16 mouse cellular contexts compared by ENCODE assay signal in genomic region chr16:65531663-65532062, GRCm38 (mm10). TPM values are rescaled to one million over a fixed set of nuclear protein-coding genes. Genes with fewer than 3 reads are reported as not detected.
A peak's percentile ranks its signal among the peaks of the same experiment; 100 is the strongest.
DNase-seq lines count a peak whose midpoint lies in the region; ATAC-seq lines count a peak whose summit lies in the region.
"Had no signal": no experiment of that assay in that cellular context is flagged by ENCODE, and none has a peak within 500 bp of the region (broad histone marks: within the 10 kb centered on the region; RNA-seq: fewer than 3 reads in every experiment).

No protein-coding gene starts in this region.

- ATAC-seq in forebrain, embryonic 13.5 days = peak; percentile 43; the same call in 1 of the 2 replicates
- ATAC-seq in forebrain, embryonic 12.5 days (ENCODE audit: low FRiP score) = no peak
- ATAC-seq in forebrain, embryonic 16.5 days = peak; percentile 79
- ATAC-seq in midbrain, embryonic 11.5 days (ENCODE audit: low FRiP score) = no peak
- ATAC-seq in midbrain, embryonic 14.5 days (ENCODE audit: low FRiP score, low TSS enrichment) = no peak
- ATAC-seq in megakaryocyte, adult 5-6 weeks (ENCODE audit: poor library complexity, severe bottlenecking) = no peak
- ATAC-seq: midbrain, embryonic 15.5 days had no signal

- H3K36me3 ChIP-seq in forebrain, embryonic 13.5 days (ENCODE audit: poor library complexity, severe bottlenecking) = no peaks in the 10 kb centered on the region
- no peaks in the 10 kb centered on the region for H3K36me3 ChIP-seq in forebrain, embryonic 12.5 days (replicated peaks)
- no peaks in the 10 kb centered on the region for H3K36me3 ChIP-seq in forebrain, embryonic 16.5 days (ENCODE audit: control insufficient read depth, insufficient read depth)
- H3K36me3 ChIP-seq in midbrain, embryonic 11.5 days (ENCODE audit: control insufficient read depth, insufficient read depth, low read length) = no peaks in the 10 kb centered on the region
- no peaks in the 10 kb centered on the region for H3K36me3 ChIP-seq in midbrain, embryonic 14.5 days (ENCODE audit: control insufficient read depth, insufficient read depth, low read length)
- H3K36me3 ChIP-seq: G1E; lung, embryonic 15.5 days; midbrain, embryonic 15.5 days; neural tube, embryonic 15.5 days had no signal

- peaks cover 6% of the 10 kb centered on the region; the same call in 1 of the 2 replicates for H3K4me1 ChIP-seq in forebrain, embryonic 13.5 days
- H3K4me1 ChIP-seq in forebrain, embryonic 12.5 days = peaks cover 4% of the 10 kb centered on the region; the same call in 1 of the 2 replicates
- no peaks in the 10 kb centered on the region for H3K4me1 ChIP-seq in forebrain, embryonic 16.5 days (replicated peaks; ENCODE audit: control insufficient read depth, insufficient read depth, low read length)
- H3K4me1 ChIP-seq in midbrain, embryonic 11.5 days (ENCODE audit: control insufficient read depth, insufficient read depth, low read length) = peaks cover 4% of the 10 kb centered on the region
- H3K4me1 ChIP-seq in midbrain, embryonic 14.5 days (ENCODE audit: control insufficient read depth, insufficient read depth, low read length) = no peaks in the 10 kb centered on the region
- H3K4me1 ChIP-seq: lung, embryonic 15.5 days; midbrain, embryonic 15.5 days had no signal

- no peak overlapping the region for H3K4me2 ChIP-seq in forebrain, embryonic 13.5 days
- H3K4me2 ChIP-seq in forebrain, embryonic 12.5 days = no peak overlapping the region
- no peak overlapping the region for H3K4me2 ChIP-seq in forebrain, embryonic 16.5 days (ENCODE audit: low read length)
- no peak overlapping the region for H3K4me2 ChIP-seq in midbrain, embryonic 11.5 days
- H3K4me2 ChIP-seq in midbrain, embryonic 14.5 days (ENCODE audit: low read length) = no peak overlapping the region
- H3K4me2 ChIP-seq: lung, embryonic 15.5 days; midbrain, embryonic 15.5 days; neural tube, embryonic 15.5 days had no signal

- no peaks in the 10 kb centered on the region for H3K27me3 ChIP-seq in forebrain, embryonic 13.5 days
- H3K27me3 ChIP-seq in forebrain, embryonic 12.5 days = no peaks in the 10 kb centered on the region
- no peaks in the 10 kb centered on the region for H3K27me3 ChIP-seq in forebrain, embryonic 16.5 days (replicated peaks; ENCODE audit: control insufficient read depth, insufficient read depth, low read length)
- no peaks in the 10 kb centered on the region for H3K27me3 ChIP-seq in midbrain, embryonic 11.5 days (ENCODE audit: control insufficient read depth, insufficient read depth, low read length)
- no peaks in the 10 kb centered on the region for H3K27me3 ChIP-seq in midbrain, embryonic 14.5 days (ENCODE audit: control insufficient read depth, insufficient read depth, low read length)
- H3K27me3 ChIP-seq: lung, embryonic 15.5 days; midbrain, embryonic 15.5 days; neural tube, embryonic 15.5 days had no signal

- no peaks in the 10 kb centered on the region for H3K9me3 ChIP-seq in forebrain, embryonic 13.5 days (replicated peaks)
- no peaks in the 10 kb centered on the region for H3K9me3 ChIP-seq in forebrain, embryonic 12.5 days
- no peaks in the 10 kb centered on the region for H3K9me3 ChIP-seq in forebrain, embryonic 16.5 days (ENCODE audit: control insufficient read depth, low read length)
- no peaks in the 10 kb centered on the region for H3K9me3 ChIP-seq in midbrain, embryonic 11.5 days (ENCODE audit: control insufficient read depth, low read length)
- no peaks in the 10 kb centered on the region for H3K9me3 ChIP-seq in midbrain, embryonic 14.5 days (ENCODE audit: control insufficient read depth, low read length)
- H3K9me3 ChIP-seq: G1E; lung, embryonic 15.5 days; midbrain, embryonic 15.5 days; neural tube, embryonic 15.5 days had no signal

- H3K27ac ChIP-seq in forebrain, embryonic 13.5 days = no peak overlapping the region
- H3K27ac ChIP-seq in forebrain, embryonic 12.5 days = no peak overlapping the region
- H3K27ac ChIP-seq in forebrain, embryonic 16.5 days (ENCODE audit: low read length) = no peak overlapping the region
- no peak overlapping the region for H3K27ac ChIP-seq in midbrain, embryonic 11.5 days (ENCODE audit: low read depth, low read length)
- no peak overlapping the region for H3K27ac ChIP-seq in midbrain, embryonic 14.5 days (replicated peaks; ENCODE audit: low read depth, low read length)
- H3K27ac ChIP-seq: lung, embryonic 15.5 days; midbrain, embryonic 15.5 days; neural tube, embryonic 15.5 days had no signal

- peak; percentile 61 to 79 for DNase-seq in layer of hippocampus, postnatal 10 days (ENCODE audit: low spot score in 2 of 2)
- peak; percentile 86 to 89 for DNase-seq in right cerebral cortex, adult 2 months (ENCODE audit: low spot score in 2 of 2)
- DNase-seq in midbrain, embryonic 11.5 days (ENCODE audit: low spot score, missing footprints) = no peak
- DNase-seq in midbrain, embryonic 14.5 days = no peak
- DNase-seq: thymus, postnatal 4 days had no signal

- WGBS in forebrain, embryonic 13.5 days = 73% methylated on average over 8 of the region's 8 CpGs
- WGBS in forebrain, embryonic 12.5 days = 82% methylated on average over 8 of the region's 8 CpGs
- 49% methylated on average over 8 of the region's 8 CpGs for WGBS in forebrain, embryonic 16.5 days
- WGBS in midbrain, embryonic 11.5 days = 83% methylated on average over 8 of the region's 8 CpGs
- WGBS in midbrain, embryonic 14.5 days = 82% methylated on average over 8 of the region's 8 CpGs

- no peak overlapping the region for H3K9ac ChIP-seq in forebrain, embryonic 13.5 days
- no peak overlapping the region for H3K9ac ChIP-seq in forebrain, embryonic 12.5 days
- H3K9ac ChIP-seq in forebrain, embryonic 16.5 days (replicated peaks; ENCODE audit: low read depth, low read length) = no peak overlapping the region
- no peak overlapping the region for H3K9ac ChIP-seq in midbrain, embryonic 11.5 days (ENCODE audit: low read length)
- no peak overlapping the region for H3K9ac ChIP-seq in midbrain, embryonic 14.5 days (replicated peaks; ENCODE audit: low read length)
- H3K9ac ChIP-seq: lung, embryonic 15.5 days; midbrain, embryonic 15.5 days; neural tube, embryonic 15.5 days had no signal

- no peak overlapping the region for H3K4me3 ChIP-seq in forebrain, embryonic 13.5 days
- H3K4me3 ChIP-seq in forebrain, embryonic 12.5 days (replicated peaks) = no peak overlapping the region
- H3K4me3 ChIP-seq in forebrain, embryonic 16.5 days (replicated peaks; ENCODE audit: low read length) = no peak overlapping the region
- H3K4me3 ChIP-seq in midbrain, embryonic 11.5 days (ENCODE audit: low read depth, low read length) = no peak overlapping the region
- H3K4me3 ChIP-seq in midbrain, embryonic 14.5 days (replicated peaks; ENCODE audit: low read depth, low read length) = no peak overlapping the region
- H3K4me3 ChIP-seq: erythroblast, embryonic 14.5 days; lung, embryonic 15.5 days; midbrain, embryonic 15.5 days; neural tube, embryonic 15.5 days had no signal

RNA-seq across cellular contexts. Expression of gene Pou1f1, which starts 11.4 kb away (rescaled TPM):
- polyA plus RNA-seq in forebrain, embryonic 13.5 days (2015; fragmentation: Nextera tagmentation; extraction: Ambion mirVana) = not detected in 2 replicates
- not detected in 2 replicates for polyA plus RNA-seq in forebrain, embryonic 12.5 days (2016; fragmentation: Nextera tagmentation; extraction: Ambion mirVana)
- polyA plus RNA-seq in forebrain, embryonic 16.5 days (2015; fragmentation: Nextera tagmentation; extraction: Ambion mirVana) = not detected in 2 replicates
- total RNA-seq in layer of hippocampus, postnatal 10 days (2021) = not detected
- polyA plus RNA-seq in midbrain, embryonic 11.5 days (2014; fragmentation: Nextera tagmentation; extraction: Ambion mirVana) = not detected in 2 replicates
- polyA plus RNA-seq in midbrain, embryonic 14.5 days (2014; fragmentation: Nextera tagmentation; extraction: Ambion mirVana) = not detected in 2 replicates
- not detected in 2 replicates for total RNA-seq in megakaryocyte, adult 5-6 weeks (2015)
- not detected in 2 replicates for total RNA-seq in megakaryocyte, adult 5-6 weeks (2017)
- total RNA-seq: heart, adult 8-10 months had no signal
- polyA plus RNA-seq: erythroblast, embryonic 14.5 days; G1E; large intestine, adult 2 months; lung, embryonic 15.5 days; neural tube, embryonic 15.5 days had no signal

RNA-seq across cellular contexts. Expression of gene Chmp2b, which starts 30.9 kb away (rescaled TPM):
- polyA plus RNA-seq in forebrain, embryonic 13.5 days (2015; fragmentation: Nextera tagmentation; extraction: Ambion mirVana) = 32.6 and 35.2 TPM in 2 replicates
- 40.4 and 43.6 TPM in 2 replicates for polyA plus RNA-seq in forebrain, embryonic 12.5 days (2016; fragmentation: Nextera tagmentation; extraction: Ambion mirVana)
- 69.2 and 76.0 TPM in 2 replicates for polyA plus RNA-seq in forebrain, embryonic 16.5 days (2015; fragmentation: Nextera tagmentation; extraction: Ambion mirVana)
- 10 to 100 TPM; 84.0 to 84.4 TPM for total RNA-seq in layer of hippocampus, postnatal 10 days (2021)
- polyA plus RNA-seq in midbrain, embryonic 11.5 days (2014; fragmentation: Nextera tagmentation; extraction: Ambion mirVana) = 44.0 and 50.8 TPM in 2 replicates
- polyA plus RNA-seq in midbrain, embryonic 14.5 days (2014; fragmentation: Nextera tagmentation; extraction: Ambion mirVana) = 101 and 103 TPM in 2 replicates
- total RNA-seq in megakaryocyte, adult 5-6 weeks (2015) = 77.8 and 92.2 TPM in 2 replicates
- 50.5 and 53.0 TPM in 2 replicates for total RNA-seq in megakaryocyte, adult 5-6 weeks (2017)

Comparison
In these comparisons a context has a peak if more than half of its experiments do, and no peak if none do; other contexts are left out.
1. ATAC-seq: peak in forebrain, embryonic 13.5 days (single experiment) and forebrain, embryonic 16.5 days (single experiment); none in forebrain, embryonic 12.5 days (single experiment), midbrain, embryonic 11.5 days (single experiment), midbrain, embryonic 14.5 days (single experiment) and megakaryocyte, adult 5-6 weeks (single experiment).
2. DNase-seq: peak in layer of hippocampus, postnatal 10 days (2 of 2) and right cerebral cortex, adult 2 months (2 of 2); none in midbrain, embryonic 11.5 days (single experiment) and midbrain, embryonic 14.5 days (single experiment).